Mouse (Mus musculus) activated CD4-positive, CD25-positive, alpha-beta regulatory T cell (primary cell): ENCODE results near the gene Dusp9. TPM values are rescaled to one million over a fixed set of nuclear protein-coding genes. Genes with fewer than 3 reads are reported as not detected.

Source experiments
- polyA plus RNA-seq, 2 experiments: library from polyadenylated mRNA; unstranded; fragments of 100-300 nt; shearing (Covaris generic); gene quantifications; one replicate each; pipeline ENCODE4 v1.2.1; 2017

The Dusp9 gene
- polyA plus RNA-seq, result 1 to 10 TPM in 1 of 2 experiments, under 1 TPM in 1; 0.25 to 1.1 TPM

GRCm38 (mm10) chrX:73639255-73639675 is at the start of gene Dusp9:
Dusp9 (plus strand) TSS chrX:73639419.

DNA sequence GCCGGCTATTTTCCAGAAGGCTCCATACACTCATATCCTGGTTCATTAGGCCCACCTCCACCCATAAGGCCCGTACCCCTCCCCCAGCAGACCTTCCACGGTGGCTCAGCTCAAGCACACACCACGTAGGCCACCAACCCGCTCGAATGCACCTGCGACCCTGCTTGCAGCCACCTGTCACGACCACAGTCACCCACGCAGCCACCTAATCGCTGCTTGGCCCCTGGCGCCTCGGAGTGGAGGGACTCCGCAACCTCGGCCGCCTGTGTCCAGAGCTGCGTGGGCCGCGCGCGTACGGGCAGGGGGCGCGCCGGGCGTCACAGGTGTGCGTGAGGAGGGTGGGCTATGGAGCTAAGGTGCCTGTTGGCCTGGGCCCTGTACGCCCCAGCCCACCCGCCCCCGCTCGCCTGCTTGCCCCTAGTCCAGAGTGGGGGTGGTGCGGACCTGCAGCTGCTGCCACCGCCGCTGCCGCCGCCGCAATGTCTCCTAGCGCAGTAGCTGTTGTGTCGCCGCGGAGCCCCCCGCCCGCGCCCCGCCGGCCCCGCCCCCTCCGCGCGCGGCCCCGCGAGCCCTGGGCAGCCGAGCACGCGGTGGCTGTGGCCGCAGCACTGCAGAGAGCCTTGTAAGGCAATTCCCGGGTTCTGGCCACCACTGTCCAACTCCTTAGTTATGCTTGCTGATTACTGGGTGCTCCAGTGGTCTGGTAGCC is 20.5 kb downstream of the Dusp9 start, which contains the start of gene Pnck:
TSS of gene Pnck (minus strand) at position 543 of the 709 bp plus-strand sequence.

GRCm38 (mm10) chrX:73672879-73673618 is 33.8 kb downstream of the Dusp9 start, which contains the start of gene Slc6a8:
Slc6a8 (plus strand) TSS chrX:73673150.

Other genes with a start within 250 kb of the Dusp9 start
- not detected for gene Gm18336, start 240.7 kb upstream of the Dusp9 start, polyA plus RNA-seq
- under 1 TPM in 1 of 2 experiments, not detected in 1; 0.25 TPM for gene Zfp92, start 228.3 kb upstream of the Dusp9 start, polyA plus RNA-seq
- not detected for gene Trex2, start 204.1 kb upstream of the Dusp9 start, polyA plus RNA-seq
- 10 to 100 TPM; 23.0 to 36.2 TPM for gene Haus7, start 180.4 kb upstream of the Dusp9 start, polyA plus RNA-seq
- under 1 TPM in 1 of 2 experiments, not detected in 1; 0.06 TPM for gene Bgn, start 155.8 kb upstream of the Dusp9 start, polyA plus RNA-seq
- not detected for gene Atp2b3, start 136.3 kb upstream of the Dusp9 start, polyA plus RNA-seq
- 1 to 10 TPM; 1.2 to 3.8 TPM for gene Pnck, start 20.7 kb downstream of the Dusp9 start, polyA plus RNA-seq
- gene Slc6a8, start 33.7 kb downstream of the Dusp9 start, polyA plus RNA-seq, result under 1 TPM; 0.18 to 0.76 TPM
- gene Bcap31, start 76.8 kb downstream of the Dusp9 start, polyA plus RNA-seq, result 100 to 1,000 TPM; 306 to 323 TPM
- 10 to 100 TPM; 35.5 to 44.6 TPM for gene Abcd1, start 77.2 kb downstream of the Dusp9 start, polyA plus RNA-seq
- under 1 TPM in 1 of 2 experiments, not detected in 1; 0.06 TPM for gene Plxnb3, start 117.7 kb downstream of the Dusp9 start, polyA plus RNA-seq
- gene Srpk3, start 135.0 kb downstream of the Dusp9 start, polyA plus RNA-seq, result 1 to 10 TPM in 1 of 2 experiments, under 1 TPM in 1; 0.48 to 1.1 TPM
- 100 to 1,000 TPM; 200 to 231 TPM for gene Idh3g, start 147.5 kb downstream of the Dusp9 start, polyA plus RNA-seq
- 100 to 1,000 TPM; 210 to 242 TPM for gene Ssr4, start 147.6 kb downstream of the Dusp9 start, polyA plus RNA-seq
- under 1 TPM; 0.12 to 0.60 TPM for gene Pdzd4, start 185.6 kb downstream of the Dusp9 start, polyA plus RNA-seq